Mouse (Mus musculus) ES-E14 (cell line): ENCODE results near the gene Tmem131. TPM values are rescaled to one million over a fixed set of nuclear protein-coding genes. Genes with fewer than 3 reads are reported as not detected.

ENCODE experiments used
- DNase-seq: peaks from one replicate; pipeline ENCODE4 v3.0.0-alpha.2; 2013; ENCODE audit warnings: low read depth, low spot score
- H3K27ac ChIP-seq: 2 replicates; pipeline ENCODE4 v1.5.1; 2012; ENCODE audit warnings: low read depth, mild to moderate bottlenecking, low read length, moderate library complexity, mixed read lengths; ENCODE audit not compliant: poor library complexity, insufficient read depth, severe bottlenecking
- H3K36me3 ChIP-seq: 2 replicates; pipeline ENCODE4 v1.6.1; 2012; ENCODE audit warnings: mild to moderate bottlenecking, low read length, moderate library complexity, mixed read lengths; ENCODE audit not compliant: control insufficient read depth, poor library complexity, insufficient read depth, severe bottlenecking
- H3K4me1 ChIP-seq, 2 experiments: fragments of 150-350 bp in 1 of 2; sonication (generic) in 1 of 2; 2 replicates each; pipeline ENCODE4 v1.6.1; 2012; ENCODE audit warnings: low read length in 2 of 2, mild to moderate bottlenecking in 1 of 2, mixed read lengths in 1 of 2; ENCODE audit not compliant: control insufficient read depth in 2 of 2, insufficient read depth in 2 of 2, poor library complexity in 1 of 2
- H3K4me3 ChIP-seq, 2 experiments: fragments of 150-350 bp in 1 of 2; sonication (generic) in 1 of 2; 2 replicates each; pipeline ENCODE4 v1.5.1; 2012; ENCODE audit warnings: low read length in 2 of 2, low read depth in 1 of 2, mild to moderate bottlenecking in 1 of 2, mixed read lengths in 1 of 2; ENCODE audit not compliant: insufficient read depth in 1 of 2, poor library complexity in 1 of 2, severe bottlenecking in 1 of 2
- H3K9ac ChIP-seq: 2 replicates; pipeline ENCODE4 v1.6.1; 2012; ENCODE audit warnings: low read depth, mild to moderate bottlenecking, low read length, mixed read lengths; ENCODE audit not compliant: poor library complexity, insufficient read depth, severe bottlenecking
- H3K9me3 ChIP-seq: fragments of 150-350 bp; sonication (generic); 2 replicates; pipeline ENCODE4 v1.6.1; 2012; ENCODE audit warnings: low read depth, mild to moderate bottlenecking, low read length; ENCODE audit not compliant: control insufficient read depth, insufficient read depth
- CHD2 ChIP-seq: IDR thresholded peaks from 2 replicates; pipeline ENCODE4 v1.6.1; 2014; ENCODE audit warnings: mild to moderate bottlenecking, low read depth, low read length, inconsistent platforms
- HCFC1 ChIP-seq: IDR thresholded peaks from 2 replicates; pipeline ENCODE4 v1.6.1; 2012; ENCODE audit warnings: low read length, inconsistent platforms, borderline replicate concordance; ENCODE audit not compliant: insufficient read depth
- MAFK ChIP-seq: IDR thresholded peaks from 2 replicates; pipeline ENCODE4 v1.6.1; 2014; ENCODE audit warnings: mild to moderate bottlenecking, low read depth, low read length, inconsistent platforms; ENCODE audit not compliant: insufficient read depth
- ZC3H11A ChIP-seq: IDR thresholded peaks from 2 replicates; pipeline ENCODE4 v1.6.1; 2012; ENCODE audit warnings: low read depth, mild to moderate bottlenecking, inconsistent platforms, low read length, borderline replicate concordance
- ZNF384 ChIP-seq: IDR thresholded peaks from 2 replicates; pipeline ENCODE4 v1.6.1; 2012; ENCODE audit warnings: low read depth, low read length, inconsistent platforms
- in situ Hi-C, 2 experiments: fragments of 600-800 bp; cut with MboI; formaldehyde crosslinking; loops; one replicate each; pipeline ENCODE4 v1.15.1; 2025; ENCODE audit warnings: low sequenced_read_pairs in 2 of 2, inconsistent platforms in 1 of 2; ENCODE audit not compliant: unreplicated experiment in 2 of 2
- total RNA-seq: library from RNA; depleted of rRNA; stranded (reverse); fragments of 300-350 nt; gene quantifications from 2 replicates; pipeline ENCODE4 v1.2.3, GENCODE M21; 2012

Gene Tmem131
- total RNA-seq, 1 experiment, result 73.1 TPM

DNA sequence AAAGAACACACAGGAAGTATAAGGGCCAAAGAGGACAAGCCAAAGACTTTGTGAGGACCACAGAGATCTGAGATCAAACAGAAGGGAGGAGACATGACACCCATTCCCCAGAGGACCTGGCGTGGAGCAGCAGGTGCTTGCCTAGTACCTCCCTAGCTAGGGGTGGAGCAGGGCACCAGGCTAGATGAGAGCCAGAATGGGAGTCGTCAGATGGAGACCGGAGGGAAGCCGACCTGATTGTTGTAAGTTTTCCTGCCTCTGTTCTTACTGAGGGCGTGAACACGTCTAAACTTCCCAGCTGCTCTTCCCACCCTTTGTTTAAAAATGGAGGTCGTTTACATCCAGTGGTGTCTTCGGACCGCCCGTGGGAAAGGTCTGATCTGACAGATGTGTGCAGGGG is 176.1 kb downstream of the Tmem131 start:
- no peak overlapping the region for H3K4me3 ChIP-seq
- H3K4me1 ChIP-seq, result peaks cover 2 to 21% of the 10 kb centered on the region in 2 experiments
- no peaks in the 10 kb centered on the region for H3K36me3 ChIP-seq
- in situ Hi-C loops, result no loop called here
- no peak overlapping the region for H3K27ac ChIP-seq
- H3K9me3 ChIP-seq, result no peaks in the 10 kb centered on the region
- TF ChIP-seq CHD2 (no peak), MAFK (no peak), HCFC1 (no peak), ZC3H11A (no peak), ZNF384 (no peak)
- no peak for DNase-seq
- no peak overlapping the region for H3K9ac ChIP-seq

DNA sequence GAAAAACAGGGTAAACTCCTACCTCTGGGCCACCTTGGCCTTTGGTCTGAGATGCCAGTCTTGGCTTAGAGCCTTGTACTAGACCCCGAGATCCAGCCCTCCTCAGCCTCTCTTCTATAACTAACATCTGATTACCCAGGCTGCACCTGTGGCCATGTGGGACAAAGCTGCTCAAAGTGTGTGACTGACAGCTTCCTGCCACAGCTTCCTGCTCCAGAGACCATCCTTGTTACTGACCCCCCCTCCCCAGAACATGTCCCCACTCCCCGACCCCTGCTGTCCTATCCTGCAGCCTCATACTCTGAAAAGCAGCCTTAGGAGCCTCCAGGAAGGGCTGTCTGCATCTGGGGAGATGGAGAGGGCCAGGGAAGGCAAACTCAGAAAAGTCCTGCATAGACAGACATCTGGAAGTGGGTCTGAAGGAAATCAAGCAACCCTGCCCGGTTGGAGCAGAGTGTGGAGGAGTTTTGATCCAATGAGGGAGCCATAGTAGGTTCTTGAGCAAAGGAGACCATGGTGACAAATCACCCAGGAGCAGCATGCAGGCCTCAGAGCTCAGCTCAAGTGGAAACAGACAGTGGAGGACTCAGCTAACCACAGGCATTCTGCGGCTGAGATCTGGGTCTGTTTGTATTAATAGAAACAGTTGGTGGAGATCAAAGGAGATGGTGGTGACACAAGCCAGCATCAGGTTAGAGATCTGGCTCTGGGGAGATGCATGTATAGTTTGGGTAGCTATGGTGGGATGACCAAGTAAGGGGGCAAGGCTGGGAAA is 176.8 kb downstream of the Tmem131 start:
- in situ Hi-C loops, result no loop called here
- no peak overlapping the region for H3K9ac ChIP-seq
- H3K4me1 ChIP-seq, result peaks cover 2 to 16% of the 10 kb centered on the region in 2 experiments
- no peaks in the 10 kb centered on the region for H3K36me3 ChIP-seq
- H3K9me3 ChIP-seq, result no peaks in the 10 kb centered on the region
- H3K4me3 ChIP-seq, result no peak overlapping the region
- no peak overlapping the region for H3K27ac ChIP-seq
- TF ChIP-seq HCFC1 (no peak), CHD2 (no peak), ZC3H11A (no peak), ZNF384 (no peak), MAFK (no peak)
- DNase-seq, result no peak

DNA sequence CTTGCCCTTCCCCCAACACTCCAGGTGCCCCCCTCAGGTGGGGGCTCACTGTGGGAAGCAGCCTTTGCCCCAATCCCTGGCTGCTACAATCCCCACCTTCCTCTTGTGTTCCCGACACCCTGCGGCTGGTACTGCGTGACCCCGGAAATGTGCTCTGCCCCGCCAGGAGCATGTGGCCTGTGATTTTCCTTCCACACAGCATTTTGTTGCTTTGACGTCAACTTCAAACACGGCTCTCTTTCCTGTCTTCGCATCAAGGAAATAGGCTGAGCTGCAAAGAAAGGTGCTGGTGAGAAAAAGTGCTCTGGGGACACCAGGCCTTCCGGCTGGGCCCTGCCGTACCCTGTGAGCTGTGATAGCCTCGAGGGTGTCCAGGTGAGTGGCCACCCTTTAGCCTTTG is 181.9 kb downstream of the Tmem131 start, which contains the start of gene Zap70:
Gene Zap70, plus strand, starts transcription at position 231 of the 400 bp plus-strand sequence.
- Histone ChIP-seq H3K27ac (no peak within 1 kb of the TSS), H3K4me3 (no peak within 1 kb of the TSS), H3K9me3 (no peaks in the 10 kb centered on the region), H3K4me1 (peaks cover 1 to 4% of the 10 kb centered on the region in 2 experiments; a peak in 2 of 4 replicates), H3K9ac (no peak within 1 kb of the TSS), H3K36me3 (no peaks in the 10 kb centered on the region)
- in situ Hi-C loops, result no loop called here
- no peak for DNase-seq
- TF ChIP-seq CHD2, result no peak
- TF ChIP-seq ZC3H11A, result no peak
- no peak for TF ChIP-seq ZNF384
- TF ChIP-seq HCFC1, result no peak
- no peak for TF ChIP-seq MAFK

DNA sequence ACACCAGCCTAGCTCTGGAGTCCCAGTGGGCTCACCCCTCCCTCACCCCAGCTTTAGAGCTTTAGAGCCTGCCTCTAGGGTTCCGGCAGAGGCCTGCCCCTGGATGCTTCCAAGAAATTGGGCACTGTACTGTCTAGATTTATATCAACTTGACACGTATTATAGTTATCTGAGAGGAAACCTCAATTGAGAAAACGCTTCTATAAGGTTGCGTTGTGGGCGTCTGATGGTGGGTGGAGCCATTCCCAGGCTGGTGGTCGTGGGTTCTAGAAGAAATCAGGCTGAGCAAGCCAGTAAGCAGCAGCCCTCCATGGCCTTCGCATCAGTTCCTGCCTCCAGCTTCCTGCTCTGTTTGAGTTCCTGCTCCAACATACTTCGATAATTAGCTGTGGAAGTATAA is 182.4 kb downstream of the Tmem131 start:
- Histone ChIP-seq H3K4me1 (peaks cover 1 to 4% of the 10 kb centered on the region in 2 experiments; a peak in 2 of 4 replicates), H3K4me3 (no peak overlapping the region), H3K36me3 (no peaks in the 10 kb centered on the region), H3K27ac (no peak overlapping the region), H3K9ac (no peak overlapping the region), H3K9me3 (no peaks in the 10 kb centered on the region)
- TF ChIP-seq CHD2 (no peak), HCFC1 (no peak), MAFK (no peak), ZC3H11A (no peak), ZNF384 (no peak)
- in situ Hi-C loops, result no loop called here
- DNase-seq, result no peak
